Mouse (Mus musculus) hematopoietic stem cell, adult 5-6 weeks (primary cell): ENCODE data around the gene Chst10. TPM values are rescaled to one million over a fixed set of nuclear protein-coding genes. Genes with fewer than 3 reads are reported as not detected.

ENCODE experiments used
- ATAC-seq, 2 experiments: fragments of 125-278 bp in 1 of 2; replicated peaks in 1 of 2; 2 replicates each; pipeline ENCODE4 v1.8.0; 2016 to 2017; ENCODE audit warnings: inconsistent platforms in 2 of 2, mild to moderate bottlenecking in 2 of 2, moderate number of reproducible peaks in 2 of 2, low read depth in 1 of 2, moderate TSS enrichment in 1 of 2; ENCODE audit not compliant: low FRiP score in 2 of 2, poor library complexity in 2 of 2, severe bottlenecking in 2 of 2, insufficient read depth in 1 of 2, low TSS enrichment in 1 of 2
- total RNA-seq: library from RNA; stranded (forward); fragments of 172-1452, 232-1000 nt; gene quantifications from 2 replicates; pipeline ENCODE4 v1.2.3, GENCODE M21; 2017

Gene Chst10
- total RNA-seq, 1 experiment from 2014 or later: 2.4 TPM

- ATAC-seq: no peak
Observed at GRCm38 (mm10) chr1:38876671-38877382, 21.1 kb downstream of the Chst10 start.

GRCm38 (mm10) chr1:38873911-38874310 lies 24.1 kb downstream of the Chst10 start:
- ATAC-seq: no peak

- ATAC-seq: no peak
Observed at GRCm38 (mm10) chr1:38871834-38872233, 26.1 kb downstream of the Chst10 start.

DNA sequence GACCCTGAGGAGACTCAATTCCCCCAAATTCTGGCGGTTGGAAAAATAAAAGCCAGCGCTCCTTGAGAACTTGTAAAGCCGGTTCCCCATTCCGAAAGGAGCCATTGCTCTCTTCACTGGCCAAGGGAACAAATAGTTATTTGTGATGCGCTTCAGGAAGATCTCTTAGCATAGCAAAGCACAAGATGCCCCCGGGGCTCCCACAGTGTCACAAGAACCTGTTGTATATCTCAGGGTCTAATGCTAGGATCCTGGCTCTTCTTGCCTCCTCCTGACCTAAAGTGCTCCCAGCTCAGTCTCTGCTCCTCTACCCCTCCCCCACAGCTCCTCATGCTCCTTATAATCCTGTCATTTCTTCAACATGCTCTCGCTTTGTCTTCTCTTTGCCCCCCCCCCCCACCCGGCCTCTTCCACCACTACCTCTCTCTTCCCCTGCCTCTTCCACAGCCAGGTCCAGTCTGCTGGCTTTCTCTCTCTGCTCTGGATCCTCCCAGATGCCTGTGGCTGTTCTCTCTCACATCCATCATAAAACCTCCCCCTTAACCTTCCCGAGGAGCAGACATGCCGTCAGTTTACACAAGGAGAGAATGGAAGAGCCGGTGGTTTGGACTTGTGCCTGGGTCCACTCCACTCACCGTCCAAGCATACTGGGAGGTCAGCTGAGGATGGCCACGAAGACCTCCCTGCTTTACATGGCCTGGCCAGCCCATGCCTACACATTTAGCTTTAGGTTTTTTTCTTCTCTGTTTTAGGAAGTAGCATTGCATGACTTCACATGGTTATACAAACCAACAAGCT lies 28.4 kb downstream of the Chst10 start:
- no peak for ATAC-seq

GRCm38 (mm10) chr1:38866242-38866641 lies 31.7 kb downstream of the Chst10 start:
- no peak for ATAC-seq

DNA sequence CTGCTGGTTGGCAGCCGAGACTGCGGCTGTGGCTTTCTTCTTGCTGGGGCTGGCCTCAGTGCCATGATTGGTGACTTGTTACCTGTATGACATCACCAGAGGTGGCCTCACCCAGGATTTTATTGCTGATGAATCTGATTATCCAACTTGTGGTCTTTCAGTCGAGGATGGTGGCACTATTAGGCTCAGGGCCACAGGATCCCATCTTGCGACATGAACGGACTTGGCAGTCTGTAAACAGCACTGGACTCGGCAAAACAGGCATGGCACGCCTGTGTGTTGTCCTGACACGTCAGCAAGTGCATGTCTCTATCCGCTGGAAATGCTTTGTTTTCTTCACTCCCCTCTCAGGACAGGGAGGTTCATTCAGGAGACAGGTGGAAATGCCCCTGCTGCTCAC lies 33.6 kb downstream of the Chst10 start:
- ATAC-seq: peak in 1 of 2 experiments; percentile 27; a peak in 1 of 4 replicates

DNA sequence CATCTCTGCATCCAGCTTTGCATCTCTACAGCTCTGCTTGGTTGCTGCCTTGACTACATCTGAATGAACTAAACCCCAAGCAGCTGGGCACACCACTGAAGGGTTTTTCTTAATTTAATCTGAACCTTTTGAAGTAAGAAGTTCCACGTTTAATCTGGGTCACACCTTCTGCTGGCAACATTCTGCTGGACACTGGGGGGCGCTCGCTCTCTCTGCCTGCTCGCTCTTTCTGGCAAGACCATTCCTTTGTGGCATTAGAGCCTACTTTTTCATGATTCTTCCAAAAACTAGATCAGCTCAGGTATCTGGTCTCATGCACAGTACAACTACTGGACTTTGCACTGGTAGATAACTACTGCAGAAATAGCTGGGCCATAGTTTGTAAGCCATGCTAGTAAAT lies 35.7 kb downstream of the Chst10 start:
- ATAC-seq: no peak

DNA sequence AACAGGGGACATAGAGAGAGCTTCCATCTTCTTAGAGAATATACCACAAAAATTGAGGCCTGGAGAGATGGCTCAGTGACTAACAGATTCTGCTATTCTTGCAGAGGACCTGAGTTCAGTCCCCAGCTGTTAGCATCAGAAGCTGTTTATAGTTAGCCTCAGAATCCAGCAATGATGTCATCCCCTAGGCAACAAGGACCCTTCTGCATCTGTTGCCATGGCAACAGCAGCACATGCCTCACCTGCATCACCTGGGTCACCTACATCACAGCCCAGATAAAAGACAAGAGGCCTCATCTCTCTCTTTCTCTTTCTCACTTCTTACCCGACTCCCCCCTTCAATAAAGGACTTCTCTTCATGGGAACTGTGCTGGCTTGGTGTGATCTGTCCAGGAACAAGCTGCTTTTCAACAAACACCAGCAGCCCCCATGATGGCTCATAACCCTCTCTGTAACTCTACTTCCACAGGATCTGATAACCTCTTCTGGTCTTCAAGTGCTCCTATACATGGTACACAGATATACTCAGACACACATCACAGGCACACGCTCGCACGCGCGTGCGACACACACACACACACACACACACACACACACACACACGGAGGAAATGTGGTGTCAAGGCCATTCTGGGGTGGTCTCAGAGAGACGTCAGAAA lies 37.0 kb downstream of the Chst10 start:
- no peak for ATAC-seq

GRCm38 (mm10) chr1:38860207-38860606 lies 37.8 kb downstream of the Chst10 start:
- no peak for ATAC-seq

DNA sequence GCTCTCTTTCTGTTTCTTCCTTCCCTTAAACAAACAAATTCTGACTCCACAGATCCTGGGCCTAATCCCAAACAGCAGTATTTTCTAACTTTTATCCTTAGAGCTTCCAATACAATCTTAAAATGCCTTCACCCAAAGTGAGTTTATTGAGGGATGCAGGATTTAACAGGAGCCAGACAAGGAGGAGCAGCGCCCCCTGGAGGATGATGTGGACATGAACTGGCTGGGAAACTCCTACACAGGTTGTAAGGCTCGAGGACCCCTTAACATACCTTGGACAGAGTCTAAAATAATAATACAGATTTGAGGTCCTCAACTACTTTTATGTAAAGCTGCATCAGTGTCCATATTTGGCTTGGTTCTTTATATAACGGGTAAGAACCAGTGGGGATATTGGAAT lies 41.8 kb downstream of the Chst10 start:
- ATAC-seq: no peak

GRCm38 (mm10) chr1:38852250-38852649 lies 45.7 kb downstream of the Chst10 start:
- no peak for ATAC-seq

GRCm38 (mm10) chr1:38850650-38851049 lies 47.3 kb downstream of the Chst10 start:
- no peak for ATAC-seq

- no peak for ATAC-seq
Observed at GRCm38 (mm10) chr1:38848451-38849289, 49.3 kb downstream of the Chst10 start.

- no peak; a peak in 1 of 4 replicates for ATAC-seq
Observed at GRCm38 (mm10) chr1:38847975-38848374, 50.0 kb downstream of the Chst10 start.

DNA sequence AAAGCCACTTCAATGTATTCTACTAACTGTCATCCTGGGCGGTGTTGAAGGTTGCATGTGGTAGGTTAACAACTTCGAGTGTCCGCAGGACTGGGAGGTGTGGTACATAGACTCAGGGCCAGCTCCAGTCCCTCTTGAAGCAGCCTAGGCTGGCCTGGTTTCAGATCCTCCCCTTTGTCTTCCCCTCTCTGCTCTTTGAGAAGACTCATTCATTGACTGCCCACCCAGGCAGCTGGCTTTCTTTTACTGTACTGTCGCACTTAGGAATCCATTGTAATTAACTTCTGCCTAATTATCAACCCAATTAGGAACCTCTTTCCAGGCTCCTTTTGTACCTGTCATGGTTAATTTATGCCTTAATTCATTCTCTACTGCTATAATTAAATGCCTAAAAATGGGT lies 54.7 kb downstream of the Chst10 start:
- ATAC-seq: no peak

GRCm38 (mm10) chr1:38842861-38843260 lies 55.1 kb downstream of the Chst10 start:
- ATAC-seq: no peak

DNA sequence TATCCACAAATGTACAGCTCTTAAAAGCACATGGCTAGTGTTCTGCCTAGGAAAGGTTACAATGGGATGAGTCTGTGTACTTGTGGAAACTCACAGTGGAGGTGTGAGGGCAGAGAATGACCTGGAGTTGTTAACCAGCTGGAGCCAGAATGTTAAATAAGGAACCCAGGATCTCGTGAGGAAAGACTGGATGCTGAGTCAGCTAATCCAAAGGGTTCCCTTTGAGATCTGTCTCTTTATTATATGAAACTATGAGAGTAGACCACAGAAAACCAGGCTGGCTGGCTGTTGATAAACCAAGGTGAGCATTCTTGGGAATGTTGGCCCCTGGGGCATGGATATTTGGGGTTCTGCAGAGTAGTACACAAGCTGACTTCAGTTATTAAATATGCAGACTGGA lies 58.0 kb downstream of the Chst10 start:
- ATAC-seq: no peak
